9 mouse cellular contexts compared by ENCODE assay signal in genomic region chrX:50948633-50949032, GRCm38 (mm10). TPM values are rescaled to one million over a fixed set of nuclear protein-coding genes. Genes with fewer than 3 reads are reported as not detected.
A peak's percentile ranks its signal among the peaks of the same experiment; 100 is the strongest.
DNase-seq lines count a peak whose midpoint lies in the region; ATAC-seq lines count a peak whose summit lies in the region.
"Had no signal": no experiment of that assay in that cellular context is flagged by ENCODE, and none has a peak within 500 bp of the region (broad histone marks: within the 10 kb centered on the region; RNA-seq: fewer than 3 reads in every experiment).

No protein-coding gene starts in this region.

- H3K27ac ChIP-seq in embryonic facial prominence, embryonic 14.5 days (replicated peaks; ENCODE audit: low read depth, low read length), result no peak overlapping the region; the same call in 1 of the 2 replicates
- no peak overlapping the region for H3K27ac ChIP-seq in embryonic facial prominence, embryonic 10.5 days (replicated peaks)
- H3K27ac ChIP-seq: midbrain, embryonic 15.5 days had no signal

- WGBS in embryonic facial prominence, embryonic 14.5 days, result 34% methylated on average over 2 of the region's 2 CpGs
- 44% methylated on average over 2 of the region's 2 CpGs for WGBS in embryonic facial prominence, embryonic 10.5 days

- 0 out of 2 replicates have a peak, but pooled peaks cover 8% of the 10 kb centered on the region for H3K27me3 ChIP-seq in embryonic facial prominence, embryonic 14.5 days (replicated peaks; ENCODE audit: control insufficient read depth, insufficient read depth, low read length)
- H3K27me3 ChIP-seq in embryonic facial prominence, embryonic 10.5 days (replicated peaks; ENCODE audit: low read depth, poor library complexity, severe bottlenecking), result peaks cover 8% of the 10 kb centered on the region; the same call in 1 of the 2 replicates
- H3K27me3 ChIP-seq: midbrain, embryonic 15.5 days had no signal

- DNase-seq in embryonic facial prominence, embryonic 14.5 days (ENCODE audit: low spot score), result peak; percentile 79
- no peak for DNase-seq in embryonic facial prominence, embryonic 10.5 days (ENCODE audit: low spot score)
- peak; percentile 50 for DNase-seq in urinary bladder, postnatal 14 days (ENCODE audit: low spot score)
- DNase-seq in urinary bladder, postnatal 4 days (ENCODE audit: low spot score in 2 of 2), result no peak
- peak; percentile 23 for DNase-seq in heart, postnatal 25 days (ENCODE audit: low spot score)
- DNase-seq in frontal cortex, postnatal 36 days (ENCODE audit: low spot score in 2 of 2), result no peak
- no peak for DNase-seq in retina, postnatal 1 day

- H3K9ac ChIP-seq in embryonic facial prominence, embryonic 14.5 days (ENCODE audit: low read depth, low read length), result no peak overlapping the region
- H3K9ac ChIP-seq: midbrain, embryonic 15.5 days had no signal

- no peak overlapping the region for H3K4me2 ChIP-seq in embryonic facial prominence, embryonic 14.5 days (ENCODE audit: low read depth, low read length)
- H3K4me2 ChIP-seq: midbrain, embryonic 15.5 days had no signal

- no peaks in the 10 kb centered on the region for H3K36me3 ChIP-seq in embryonic facial prominence, embryonic 14.5 days (ENCODE audit: control insufficient read depth, insufficient read depth, low read length)
- H3K36me3 ChIP-seq in embryonic facial prominence, embryonic 10.5 days (replicated peaks), result no peaks in the 10 kb centered on the region
- H3K36me3 ChIP-seq: midbrain, embryonic 15.5 days had no signal

- no peaks in the 10 kb centered on the region for H3K4me1 ChIP-seq in embryonic facial prominence, embryonic 14.5 days (ENCODE audit: control insufficient read depth, insufficient read depth, low read length)
- H3K4me1 ChIP-seq in embryonic facial prominence, embryonic 10.5 days, result no peaks in the 10 kb centered on the region
- H3K4me1 ChIP-seq: midbrain, embryonic 15.5 days had no signal

- peak; percentile 78 for ATAC-seq in embryonic facial prominence, embryonic 14.5 days (ENCODE audit: low read depth)
- no peak for ATAC-seq in monocyte, adult 5-6 weeks (replicated peaks; ENCODE audit: insufficient number of reproducible peaks, low FRiP score, low TSS enrichment, poor library complexity, severe bottlenecking)
- ATAC-seq: midbrain, embryonic 15.5 days had no signal

- intact Hi-C loops in heart, postnatal 25 days (cut with DNase I), result no loop called here

- H3K9me3 ChIP-seq in embryonic facial prominence, embryonic 14.5 days (ENCODE audit: control insufficient read depth, low read length), result no peaks in the 10 kb centered on the region
- H3K9me3 ChIP-seq in embryonic facial prominence, embryonic 10.5 days, result no peaks in the 10 kb centered on the region
- H3K9me3 ChIP-seq: midbrain, embryonic 15.5 days had no signal

- H3K4me3 ChIP-seq in embryonic facial prominence, embryonic 14.5 days (ENCODE audit: low read depth, low read length), result no peak overlapping the region
- no peak overlapping the region for H3K4me3 ChIP-seq in embryonic facial prominence, embryonic 10.5 days
- H3K4me3 ChIP-seq: midbrain, embryonic 15.5 days had no signal

RNA-seq across cellular contexts. Expression of gene Frmd7, which starts 6.1 kb away (rescaled TPM):
- 0.21 and 0.22 TPM in 2 replicates for polyA plus RNA-seq in embryonic facial prominence, embryonic 14.5 days (2014; fragmentation: Nextera tagmentation; extraction: Ambion mirVana)
- 0.40 and 0.82 TPM in 2 replicates for polyA plus RNA-seq in embryonic facial prominence, embryonic 10.5 days (2016; fragmentation: Nextera tagmentation; extraction: Ambion mirVana)
- total RNA-seq in heart, postnatal 25 days (2021), result not detected
- 0.58 TPM in 1 of 3 replicates, not detected in the others for total RNA-seq in monocyte, adult 5-6 weeks (2017)

Comparison
In these comparisons a context has a peak if more than half of its experiments do, and no peak if none do; other contexts are left out.
1. DNase-seq: peak in embryonic facial prominence, embryonic 14.5 days (single experiment), urinary bladder, postnatal 14 days (single experiment) and heart, postnatal 25 days (single experiment); none in embryonic facial prominence, embryonic 10.5 days (single experiment), urinary bladder, postnatal 4 days (0 of 2), frontal cortex, postnatal 36 days (0 of 2) and retina, postnatal 1 day (single experiment).